Mouse (Mus musculus): ENCODE data around the gene Tdrd9.
A peak's percentile ranks its signal among the peaks of the same experiment; 100 is the strongest.

The Tdrd9 gene

DNA sequence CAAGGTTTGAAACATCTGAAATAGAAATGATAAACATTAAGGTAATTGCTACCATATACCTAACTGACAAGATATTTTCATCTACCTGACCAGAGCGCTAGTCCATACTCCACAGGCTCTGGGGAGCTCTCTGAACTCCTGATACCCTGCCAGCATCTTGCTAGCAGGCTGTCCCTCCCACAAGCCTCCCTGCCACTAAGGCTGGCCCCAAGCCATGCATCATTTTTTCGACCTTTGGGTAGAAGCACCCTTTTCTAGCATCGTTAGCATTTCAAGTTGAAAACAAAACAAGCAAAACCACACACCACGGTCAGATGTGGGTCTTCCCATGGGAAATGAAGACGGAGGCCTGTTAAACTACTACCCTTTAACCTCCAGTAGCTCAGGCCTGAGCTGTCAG lies 8.0 kb upstream of the Tdrd9 start:
- no peak for DNase-seq (ENCODE audit: low read depth)

DNA sequence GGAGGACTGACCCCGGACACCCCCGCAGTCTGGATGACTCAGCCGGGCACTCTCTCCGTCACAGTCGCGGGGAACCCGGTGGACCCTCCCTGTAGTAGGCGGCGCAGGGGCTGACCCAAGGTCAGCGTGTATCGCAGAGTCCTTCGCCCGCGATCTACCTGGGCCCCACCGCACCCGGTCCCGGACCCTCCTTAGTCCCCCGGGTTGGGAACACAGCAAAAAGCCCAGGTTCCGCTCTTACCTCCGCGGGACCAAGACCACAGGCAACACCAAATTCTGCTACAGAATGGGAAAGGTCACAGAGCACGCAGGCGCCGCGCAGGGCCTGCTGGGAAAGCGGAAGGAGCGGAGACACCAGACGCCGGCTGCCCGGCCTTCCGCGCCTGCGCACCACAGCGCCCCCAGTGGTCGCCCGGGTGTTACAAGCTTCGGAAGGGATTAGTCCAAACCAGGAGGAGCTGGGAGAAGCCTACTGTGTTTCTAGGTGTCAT lies 4.6 kb upstream of the Tdrd9 start, which contains the start of gene Atp5mpl:
Atp5mpl (minus strand) TSS at position 295 of the 491 bp plus-strand sequence.
- peak; percentile 82 for DNase-seq (ENCODE audit: low read depth)

- no peak for DNase-seq (ENCODE audit: low read depth)
Observed at GRCm38 (mm10) chr12:111970085-111970484, 1.3 kb upstream of the Tdrd9 start.

DNA sequence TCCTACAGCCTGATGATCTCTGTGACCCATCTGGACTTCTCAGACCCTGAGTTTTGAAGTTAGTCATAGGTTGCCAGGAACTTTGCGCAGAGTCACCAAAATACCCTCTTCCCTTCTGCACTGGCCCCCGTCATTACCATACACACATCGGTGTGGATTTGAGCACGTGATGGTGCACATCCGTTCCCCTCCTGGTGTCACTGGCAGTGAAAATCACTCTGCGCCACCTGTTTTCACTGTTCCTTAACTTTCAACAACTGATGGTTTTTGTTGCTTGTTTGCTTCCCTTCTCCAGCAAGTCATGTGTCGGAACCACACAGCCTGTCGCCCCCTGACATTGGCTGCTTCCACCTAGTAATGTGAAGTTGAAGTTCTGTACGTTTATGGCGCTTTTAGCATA lies 1.1 kb downstream of the Tdrd9 start:
- no peak for DNase-seq (ENCODE audit: low read depth)

DNA sequence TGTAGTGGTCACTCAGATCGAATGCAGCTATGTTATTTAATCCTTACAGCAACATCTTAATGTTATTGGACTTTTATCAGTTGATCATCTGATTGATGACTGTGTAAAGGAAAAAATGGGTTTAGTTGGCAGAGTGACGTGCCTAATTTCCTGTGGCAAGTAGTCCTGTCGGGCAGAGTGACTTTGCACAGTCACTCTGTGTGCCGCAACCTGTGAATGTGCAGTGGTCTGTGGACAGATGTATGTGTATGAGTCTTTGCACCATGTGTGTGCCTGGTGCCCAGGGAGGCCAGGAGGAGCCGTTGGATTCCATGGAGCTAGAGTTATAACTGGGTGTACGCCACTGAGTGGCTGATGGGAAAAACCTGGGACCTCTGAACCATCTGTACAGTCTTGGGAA lies 3.2 kb downstream of the Tdrd9 start:
- DNase-seq (ENCODE audit: low read depth), result no peak

DNA sequence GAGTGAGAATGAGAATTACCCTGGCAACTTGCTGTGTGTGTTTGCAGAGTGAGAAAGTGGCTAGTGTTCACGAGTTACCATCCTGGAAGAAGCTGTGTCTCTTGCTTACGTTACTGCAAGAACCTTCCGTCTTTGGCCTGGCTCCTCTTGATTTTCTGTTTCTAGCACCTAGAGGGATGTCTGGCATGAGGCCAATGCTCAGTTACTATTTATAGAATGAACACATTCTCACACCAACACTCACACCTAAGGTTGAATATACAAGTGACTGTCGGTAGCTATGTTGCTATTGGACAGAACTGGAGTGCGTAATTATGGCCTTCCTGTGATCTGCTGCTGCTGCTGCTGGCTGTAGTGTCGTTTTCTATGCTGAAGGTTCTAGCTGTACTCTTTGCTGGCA lies 5.8 kb downstream of the Tdrd9 start:
- DNase-seq (ENCODE audit: low read depth), result no peak

- no peak for DNase-seq (ENCODE audit: low read depth)
Observed at GRCm38 (mm10) chr12:111978274-111978673, 6.9 kb downstream of the Tdrd9 start.

DNA sequence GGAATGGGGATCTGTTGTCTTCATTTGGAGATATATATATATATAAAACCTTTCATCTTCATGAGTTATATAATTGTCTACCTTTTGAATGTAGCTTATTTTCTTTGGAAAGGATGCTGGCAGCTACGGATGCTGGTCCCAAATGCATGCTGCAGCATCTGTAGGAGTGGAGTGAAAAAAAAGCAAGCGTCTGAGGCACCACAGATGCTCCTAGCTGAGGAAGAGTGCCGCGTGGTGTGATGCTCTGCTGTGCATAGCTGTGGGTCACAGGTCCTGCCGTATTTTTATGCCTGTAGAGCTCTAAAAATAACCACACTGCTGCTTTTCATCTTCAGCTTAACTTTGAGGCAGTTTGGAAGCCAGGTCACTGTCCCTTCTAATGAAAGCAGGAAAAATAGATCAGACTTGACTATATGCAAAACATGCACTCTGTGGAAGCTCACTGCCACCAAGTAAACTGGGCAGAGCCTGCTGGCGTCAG lies 9.6 kb downstream of the Tdrd9 start, which contains the start of gene Rd3l:
Rd3l (minus strand) TSS at position 431 of the 481 bp plus-strand sequence.
- DNase-seq (ENCODE audit: low read depth), result no peak

- no peak for DNase-seq (ENCODE audit: low read depth)
Observed at GRCm38 (mm10) chr12:111981831-111982230, 10.5 kb downstream of the Tdrd9 start.

- DNase-seq (ENCODE audit: low read depth), result no peak
Observed at GRCm38 (mm10) chr12:111983165-111983564, 11.8 kb downstream of the Tdrd9 start.

DNA sequence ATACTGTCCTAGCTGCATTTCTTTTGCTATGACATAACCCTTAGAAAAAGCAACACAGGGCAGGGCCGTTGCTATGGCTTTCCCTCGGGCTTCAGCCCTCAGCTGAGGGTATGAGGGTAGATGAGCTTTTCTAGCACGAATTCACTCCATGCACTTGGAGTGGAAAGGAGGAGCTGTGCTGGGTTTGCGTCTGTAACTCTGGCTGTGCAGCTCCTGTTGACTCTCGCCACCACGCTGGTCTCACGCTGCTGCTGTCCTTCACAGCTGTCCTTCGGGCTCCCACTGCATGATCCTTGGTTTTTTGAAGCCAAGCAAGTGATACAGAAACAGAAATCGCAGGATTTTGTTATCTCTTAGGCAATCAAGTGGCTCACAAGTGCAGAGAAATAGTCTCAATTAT lies 15.4 kb downstream of the Tdrd9 start:
- DNase-seq (ENCODE audit: low read depth), result no peak

GRCm38 (mm10) chr12:111992626-111993025 lies 21.3 kb downstream of the Tdrd9 start:
- no peak for DNase-seq (ENCODE audit: low read depth)

DNA sequence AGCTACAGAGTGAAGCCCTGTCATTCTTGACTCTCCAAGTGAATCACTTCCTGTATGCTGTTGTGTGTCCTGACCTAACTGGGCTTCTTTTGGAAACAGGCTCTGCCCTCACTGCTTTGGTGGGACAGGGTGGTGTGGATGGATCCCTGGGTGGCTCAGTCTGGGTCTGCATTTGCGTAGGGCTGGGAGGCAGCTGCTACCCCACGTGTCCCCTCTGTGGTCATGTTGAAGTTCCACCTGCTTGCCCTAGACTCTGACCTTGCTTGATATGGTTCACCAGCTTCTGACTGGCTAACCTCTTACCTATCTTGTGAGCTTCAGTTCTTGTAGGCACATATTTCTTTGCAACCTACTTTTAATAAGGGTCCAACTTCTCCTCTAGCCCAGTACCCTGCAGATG lies 23.8 kb downstream of the Tdrd9 start:
- no peak for DNase-seq (ENCODE audit: low read depth)

DNA sequence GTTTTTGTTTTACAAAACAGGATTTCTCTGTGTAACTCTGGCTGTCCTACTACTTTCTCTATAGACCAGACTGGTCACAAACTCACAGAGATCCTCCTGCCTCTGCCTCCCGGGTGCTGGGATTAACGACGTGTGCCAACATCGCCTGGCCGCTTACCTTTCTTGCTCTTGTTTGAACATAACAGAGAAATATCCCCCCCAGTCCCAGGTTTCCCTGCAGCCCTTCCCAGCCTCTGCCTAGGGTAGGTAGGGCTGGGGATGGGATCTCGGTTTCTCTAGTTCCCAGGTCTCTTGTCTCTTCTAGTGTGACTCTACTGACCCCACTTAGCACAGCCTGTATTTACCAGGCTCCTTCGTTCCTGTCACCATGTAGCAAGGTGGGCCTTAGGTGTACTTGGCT lies 28.4 kb downstream of the Tdrd9 start:
- no peak for DNase-seq (ENCODE audit: low read depth)

GRCm38 (mm10) chr12:112001223-112001622 lies 29.9 kb downstream of the Tdrd9 start:
- peak; percentile 60 for DNase-seq (ENCODE audit: low read depth)

- no peak for DNase-seq (ENCODE audit: low read depth)
Observed at GRCm38 (mm10) chr12:112012511-112013270, 41.3 kb downstream of the Tdrd9 start.

GRCm38 (mm10) chr12:112013271-112013801 lies 42.0 kb downstream of the Tdrd9 start:
- DNase-seq (ENCODE audit: low read depth), result no peak

- no peak for DNase-seq (ENCODE audit: low read depth)
Observed at GRCm38 (mm10) chr12:112016346-112016745, 45.0 kb downstream of the Tdrd9 start.

GRCm38 (mm10) chr12:112023306-112023705 lies 51.9 kb downstream of the Tdrd9 start:
- DNase-seq (ENCODE audit: low read depth), result no peak

GRCm38 (mm10) chr12:112024581-112025310 lies 53.4 kb downstream of the Tdrd9 start:
- DNase-seq (ENCODE audit: low read depth), result no peak

- no peak for DNase-seq (ENCODE audit: low read depth)
Observed at GRCm38 (mm10) chr12:112025457-112025856, 54.1 kb downstream of the Tdrd9 start.

DNA sequence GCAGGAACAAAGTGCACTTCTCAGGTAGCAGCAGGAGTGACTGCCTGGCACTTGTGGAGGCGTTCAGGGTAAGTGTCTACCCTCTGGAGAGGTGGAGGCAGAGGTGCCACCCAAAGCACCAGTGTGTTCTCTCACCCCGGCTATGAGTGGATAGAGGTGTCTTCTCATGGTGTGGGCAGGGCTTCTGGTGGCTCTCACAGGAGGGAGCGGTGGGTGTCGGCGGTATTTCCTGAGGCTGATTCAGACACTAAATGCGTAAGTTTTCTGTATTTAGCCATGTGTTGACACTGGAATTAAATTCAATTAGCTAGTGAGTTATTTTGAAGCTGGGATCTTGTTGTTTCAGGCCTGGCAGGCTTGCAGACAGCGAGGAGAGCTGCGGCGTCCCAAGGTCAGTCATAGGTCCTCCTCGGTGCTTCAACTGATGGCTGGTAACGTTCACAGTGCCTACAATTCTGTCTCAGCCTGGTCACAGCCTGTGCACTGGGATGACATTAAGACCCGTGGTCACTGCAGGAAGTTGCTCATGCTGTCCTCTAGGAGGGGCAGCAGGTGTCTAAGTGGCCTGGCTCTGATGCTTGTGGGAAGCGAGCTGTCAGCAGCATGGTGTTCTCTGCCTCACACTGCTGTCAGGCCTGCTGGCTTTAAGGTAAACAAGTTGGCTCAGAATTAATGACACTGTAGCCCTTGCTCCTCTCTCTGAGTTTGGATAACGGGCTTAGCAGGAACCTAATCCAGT lies 54.7 kb downstream of the Tdrd9 start:
- no peak for DNase-seq (ENCODE audit: low read depth)
